14 mouse cellular contexts compared by ENCODE assay signal in the genomic region with DNA sequence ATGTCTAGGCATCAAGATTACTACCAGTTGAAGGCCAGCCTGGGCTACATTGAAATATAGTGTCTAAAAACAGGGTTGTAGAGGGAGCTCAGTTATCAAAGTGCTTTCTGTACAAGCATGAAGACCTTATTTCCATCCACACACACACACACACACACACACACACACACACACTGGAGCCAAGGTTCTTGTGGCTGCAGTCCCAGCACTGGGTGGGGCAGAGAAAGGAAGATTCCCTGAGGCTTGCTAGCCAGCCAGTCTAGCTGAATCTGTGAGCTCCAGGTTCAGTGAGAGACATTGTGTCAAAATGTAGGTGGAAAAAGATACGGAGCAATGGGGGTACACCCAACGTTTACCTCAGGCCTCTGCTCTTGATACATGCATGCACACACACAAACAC. TPM values are rescaled to one million over a fixed set of nuclear protein-coding genes. Genes with fewer than 3 reads are reported as not detected.
DNase-seq lines count a peak whose midpoint lies in the region; ATAC-seq and TF ChIP-seq lines count a peak whose summit lies in the region.
"Had no signal": no experiment of that assay in that cellular context is flagged by ENCODE, and none has a peak within 500 bp of the region (broad histone marks: within the 10 kb centered on the region; RNA-seq: fewer than 3 reads in every experiment).

No protein-coding gene starts in this region.

- no peak overlapping the region for H3K4me3 ChIP-seq in heart, embryonic 12.5 days
- no peak overlapping the region for H3K4me3 ChIP-seq in left cerebral cortex, adult 2 months
- no peak overlapping the region for H3K4me3 ChIP-seq in forebrain, embryonic 11.5 days (ENCODE audit: low read depth, low read length)
- H3K4me3 ChIP-seq in neural tube, embryonic 14.5 days (ENCODE audit: low read depth, low read length) = no peak overlapping the region
- H3K4me3 ChIP-seq: liver, embryonic 13.5 days had no signal

- peaks cover 29% of the 10 kb centered on the region for H3K4me1 ChIP-seq in heart, embryonic 12.5 days (replicated peaks)
- H3K4me1 ChIP-seq in forebrain, embryonic 11.5 days (replicated peaks; ENCODE audit: control insufficient read depth, insufficient read depth, low read length) = peaks cover 9% of the 10 kb centered on the region
- peaks cover 8% of the 10 kb centered on the region; the same call in 1 of the 2 replicates for H3K4me1 ChIP-seq in neural tube, embryonic 14.5 days (ENCODE audit: control insufficient read depth, insufficient read depth, low read length)

- 79% methylated on average over 2 of the region's 2 CpGs for WGBS in heart, embryonic 12.5 days
- WGBS in forebrain, embryonic 11.5 days = 69% methylated on average over 2 of the region's 2 CpGs
- 89% methylated on average over 2 of the region's 2 CpGs for WGBS in neural tube, embryonic 14.5 days

- H3K4me2 ChIP-seq in heart, embryonic 12.5 days = 0 out of 2 replicates have a peak overlapping the region, but pooled peaks have one; percentile 12
- H3K4me2 ChIP-seq in forebrain, embryonic 11.5 days (ENCODE audit: low read depth, low read length, severe bottlenecking) = no peak overlapping the region
- no peak overlapping the region for H3K4me2 ChIP-seq in neural tube, embryonic 14.5 days (ENCODE audit: low read depth, low read length)
- H3K4me2 ChIP-seq: liver, embryonic 13.5 days had no signal

- no peak for DNase-seq in heart, postnatal 4 days
- DNase-seq in left cerebral cortex, adult 2 months (ENCODE audit: extremely low spot score in 1 of 2, low spot score in 2 of 2) = no peak
- no peak for DNase-seq in left cerebral cortex, postnatal 36 days (ENCODE audit: low spot score in 2 of 2)
- DNase-seq in forebrain, embryonic 11.5 days (ENCODE audit: low spot score) = no peak
- DNase-seq in left cerebral cortex, adult 18-20 months (ENCODE audit: low spot score in 2 of 2) = no peak
- no peak for DNase-seq in right cerebral cortex, postnatal 36 days (ENCODE audit: low spot score in 2 of 2)
- DNase-seq: gastrocnemius, postnatal 10 days; liver, embryonic 13.5 days; right cerebral cortex, postnatal 4 days had no signal

- no peak for ATAC-seq in heart, embryonic 12.5 days (ENCODE audit: insufficient number of reproducible peaks, low FRiP score)
- no peak for ATAC-seq in forebrain, embryonic 11.5 days (replicated peaks; ENCODE audit: low FRiP score)
- ATAC-seq in neural tube, embryonic 14.5 days (ENCODE audit: low read depth) = 0 out of 2 replicates have a peak, but pooled peaks have one; percentile 4

- peak overlapping the region; percentile 58 for H3K27ac ChIP-seq in heart, embryonic 12.5 days (ENCODE audit: poor library complexity, severe bottlenecking)
- peak overlapping the region; percentile 71; the same call in 1 of the 2 replicates for H3K27ac ChIP-seq in left cerebral cortex, adult 2 months
- H3K27ac ChIP-seq in forebrain, embryonic 11.5 days (ENCODE audit: low read depth, low read length) = peak overlapping the region; percentile 55
- H3K27ac ChIP-seq in neural tube, embryonic 14.5 days (ENCODE audit: low read depth, low read length) = peak overlapping the region; percentile 56
- H3K27ac ChIP-seq: liver, embryonic 13.5 days had no signal

- no peaks in the 10 kb centered on the region for H3K9me3 ChIP-seq in heart, embryonic 12.5 days (replicated peaks)
- no peaks in the 10 kb centered on the region for H3K9me3 ChIP-seq in forebrain, embryonic 11.5 days (ENCODE audit: control insufficient read depth, low read length)
- H3K9me3 ChIP-seq in neural tube, embryonic 14.5 days (ENCODE audit: control insufficient read depth, low read length) = no peaks in the 10 kb centered on the region
- H3K9me3 ChIP-seq: liver, embryonic 13.5 days had no signal

- H3K27me3 ChIP-seq in heart, embryonic 12.5 days (replicated peaks) = peaks cover 13% of the 10 kb centered on the region
- H3K27me3 ChIP-seq in forebrain, embryonic 11.5 days (ENCODE audit: control insufficient read depth, insufficient read depth, low read length) = peaks cover 13% of the 10 kb centered on the region
- 0 out of 2 replicates have a peak, but pooled peaks cover 6% of the 10 kb centered on the region for H3K27me3 ChIP-seq in neural tube, embryonic 14.5 days (ENCODE audit: control insufficient read depth, insufficient read depth, low read length)
- H3K27me3 ChIP-seq: CH12.LX had no signal

- H3K36me3 ChIP-seq in heart, embryonic 12.5 days = peaks cover 35% of the 10 kb centered on the region
- H3K36me3 ChIP-seq in forebrain, embryonic 11.5 days (ENCODE audit: control insufficient read depth, insufficient read depth, low read length) = no peaks in the 10 kb centered on the region
- peaks cover 31% of the 10 kb centered on the region for H3K36me3 ChIP-seq in neural tube, embryonic 14.5 days (ENCODE audit: control insufficient read depth, insufficient read depth, low read length)

- no peak overlapping the region for H3K9ac ChIP-seq in heart, embryonic 12.5 days
- no peak overlapping the region for H3K9ac ChIP-seq in forebrain, embryonic 11.5 days (ENCODE audit: low read length)
- H3K9ac ChIP-seq in neural tube, embryonic 14.5 days (replicated peaks; ENCODE audit: low read depth, low read length) = no peak overlapping the region
- H3K9ac ChIP-seq: liver, embryonic 13.5 days had no signal

- TF ChIP-seq CTCF in left cerebral cortex, adult 2 months (IDR thresholded peaks at IDR 0.05) = no peak

- intact Hi-C loops in left cerebral cortex, adult 2 months (cut with DNase I) = no loop called here
- intact Hi-C loops in left cerebral cortex, postnatal 36 days (cut with DNase I) = no loop called here

RNA-seq across cellular contexts. Expression of a gene that starts 8.0 kb away (rescaled TPM):
- 17.7 and 18.2 TPM in 2 replicates for polyA plus RNA-seq in heart, embryonic 12.5 days (2016; fragmentation: Nextera tagmentation; extraction: Ambion mirVana)
- total RNA-seq in heart, postnatal 4 days (2021) = 10 to 100 TPM; 70.6 to 77.3 TPM
- total RNA-seq in left cerebral cortex, adult 2 months (2021) = 100 to 1,000 TPM; 131 to 138 TPM
- 100 to 1,000 TPM; 124 to 156 TPM for total RNA-seq in left cerebral cortex, postnatal 36 days (2021)
- polyA plus RNA-seq in forebrain, embryonic 11.5 days (2014; fragmentation: Nextera tagmentation; extraction: Ambion mirVana) = 2.0 and 2.1 TPM in 2 replicates
- polyA plus RNA-seq in neural tube, embryonic 14.5 days (2014; fragmentation: Nextera tagmentation; extraction: Ambion mirVana) = 3.5 and 4.0 TPM in 2 replicates
- total RNA-seq in left cerebral cortex, adult 18-20 months (2021) = 100 to 1,000 TPM; 141 to 147 TPM

RNA-seq across cellular contexts. Expression of a gene that starts 18.3 kb away (rescaled TPM):
- polyA plus RNA-seq in heart, embryonic 12.5 days (2016; fragmentation: Nextera tagmentation; extraction: Ambion mirVana) = 8.0 and 9.7 TPM in 2 replicates
- 1 to 10 TPM; 1.3 TPM for total RNA-seq in heart, postnatal 4 days (2021)
- 1 to 10 TPM; 1.8 to 1.9 TPM for total RNA-seq in left cerebral cortex, adult 2 months (2021)
- total RNA-seq in left cerebral cortex, postnatal 36 days (2021) = 1 to 10 TPM in 1 of 2 experiments, under 1 TPM in 1; 0.89 to 2.6 TPM
- 0.56 and 0.75 TPM in 2 replicates for polyA plus RNA-seq in forebrain, embryonic 11.5 days (2014; fragmentation: Nextera tagmentation; extraction: Ambion mirVana)
- 0.75 and 1.8 TPM in 2 replicates for polyA plus RNA-seq in neural tube, embryonic 14.5 days (2014; fragmentation: Nextera tagmentation; extraction: Ambion mirVana)
- 1 to 10 TPM; 1.4 to 1.8 TPM for total RNA-seq in left cerebral cortex, adult 18-20 months (2021)
- total RNA-seq: megakaryocyte, adult 5-6 weeks; neutrophil, adult 5-6 weeks had no signal

RNA-seq across cellular contexts. Expression of a gene that starts 28.1 kb away (rescaled TPM):
- 0.97 and 1.1 TPM in 2 replicates for polyA plus RNA-seq in heart, embryonic 12.5 days (2016; fragmentation: Nextera tagmentation; extraction: Ambion mirVana)
- 1 to 10 TPM; 6.7 to 8.1 TPM for total RNA-seq in heart, postnatal 4 days (2021)
- 1 to 10 TPM; 2.4 to 3.8 TPM for total RNA-seq in left cerebral cortex, adult 2 months (2021)
- total RNA-seq in left cerebral cortex, postnatal 36 days (2021) = 1 to 10 TPM; 2.1 to 4.6 TPM
- polyA plus RNA-seq in forebrain, embryonic 11.5 days (2014; fragmentation: Nextera tagmentation; extraction: Ambion mirVana) = 1.6 and 2.5 TPM in 2 replicates
- polyA plus RNA-seq in neural tube, embryonic 14.5 days (2014; fragmentation: Nextera tagmentation; extraction: Ambion mirVana) = 2.9 and 3.4 TPM in 2 replicates
- 1 to 10 TPM; 2.5 to 3.6 TPM for total RNA-seq in left cerebral cortex, adult 18-20 months (2021)
- total RNA-seq: megakaryocyte, adult 5-6 weeks; neutrophil, adult 5-6 weeks had no signal

RNA-seq across cellular contexts. Expression of a gene that starts 34.7 kb away (rescaled TPM):
- polyA plus RNA-seq in heart, embryonic 12.5 days (2016; fragmentation: Nextera tagmentation; extraction: Ambion mirVana) = 101 TPM in 2 replicates
- 10 to 100 TPM; 95.2 to 99.9 TPM for total RNA-seq in heart, postnatal 4 days (2021)
- total RNA-seq in left cerebral cortex, adult 2 months (2021) = 10 to 100 TPM; 69.8 to 73.3 TPM
- 10 to 100 TPM; 70.3 to 76.0 TPM for total RNA-seq in left cerebral cortex, postnatal 36 days (2021)
- polyA plus RNA-seq in forebrain, embryonic 11.5 days (2014; fragmentation: Nextera tagmentation; extraction: Ambion mirVana) = 154 and 158 TPM in 2 replicates
- 94.1 and 110 TPM in 2 replicates for polyA plus RNA-seq in neural tube, embryonic 14.5 days (2014; fragmentation: Nextera tagmentation; extraction: Ambion mirVana)
- 10 to 100 TPM; 73.9 to 78.5 TPM for total RNA-seq in left cerebral cortex, adult 18-20 months (2021)

RNA-seq across cellular contexts. Expression of a gene that starts 35.2 kb away (rescaled TPM):
- polyA plus RNA-seq in heart, embryonic 12.5 days (2016; fragmentation: Nextera tagmentation; extraction: Ambion mirVana) = 10.0 TPM in 2 replicates
- total RNA-seq in heart, postnatal 4 days (2021) = 1 to 10 TPM; 6.9 to 7.7 TPM
- 10 to 100 TPM; 14.8 to 16.3 TPM for total RNA-seq in left cerebral cortex, adult 2 months (2021)
- total RNA-seq in left cerebral cortex, postnatal 36 days (2021) = 10 to 100 TPM; 14.6 to 17.3 TPM
- 13.8 and 13.9 TPM in 2 replicates for polyA plus RNA-seq in forebrain, embryonic 11.5 days (2014; fragmentation: Nextera tagmentation; extraction: Ambion mirVana)
- 18.6 and 21.2 TPM in 2 replicates for polyA plus RNA-seq in neural tube, embryonic 14.5 days (2014; fragmentation: Nextera tagmentation; extraction: Ambion mirVana)
- total RNA-seq in left cerebral cortex, adult 18-20 months (2021) = 10 to 100 TPM; 15.0 to 17.0 TPM
